Comparison of ENCODE assay signal across 8 mouse cellular contexts in the genomic region with DNA sequence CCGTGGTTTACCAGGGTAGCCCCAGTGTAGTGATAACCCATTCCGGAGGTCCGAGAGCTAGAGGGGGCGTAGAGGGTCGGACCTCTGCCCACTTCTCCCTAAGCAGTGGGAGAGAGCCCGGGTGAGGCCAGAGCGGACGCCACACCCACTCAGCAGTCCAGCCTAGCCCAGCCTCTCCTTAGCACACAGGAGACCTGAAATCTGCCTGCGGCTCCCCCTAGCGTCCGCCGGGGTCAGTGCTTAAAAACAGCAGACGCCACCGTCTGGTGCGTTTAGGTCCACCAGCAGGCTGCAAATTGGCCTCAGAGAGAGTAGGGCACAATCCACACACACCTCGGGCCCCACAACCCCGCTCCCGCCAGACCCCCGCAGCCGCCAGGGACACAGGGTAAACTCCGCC. TPM values are rescaled to one million over a fixed set of nuclear protein-coding genes. Genes with fewer than 3 reads are reported as not detected.
DNase-seq lines count a peak whose midpoint lies in the region; ATAC-seq lines count a peak whose summit lies in the region.

No protein-coding gene starts in this region.

- peak; percentile 88 for DNase-seq in MN1 (ENCODE audit: low spot score)
- peak; percentile 86 for DNase-seq in cerebellum, adult 9-11 months
- peak; percentile 76 to 84 for DNase-seq in frontal cortex, postnatal 10 days (ENCODE audit: low spot score in 2 of 2)
- peak; percentile 84 to 89 for DNase-seq in layer of hippocampus, postnatal 14 days (ENCODE audit: low spot score in 2 of 2)
- peak; percentile 94 for DNase-seq in lung, postnatal 14 days
- DNase-seq in retina, adult 2 months (ENCODE audit: low read depth, low spot score) = peak; percentile 66
- DNase-seq in thymus, postnatal 25 days = peak; percentile 76

- ATAC-seq in hindbrain, embryonic 12.5 days (ENCODE audit: low FRiP score) = peak; percentile 81

- no peaks in the 10 kb centered on the region for H3K36me3 ChIP-seq in hindbrain, embryonic 12.5 days

- H3K4me1 ChIP-seq in hindbrain, embryonic 12.5 days = peaks cover 33% of the 10 kb centered on the region

- 2% methylated on average over 21 of the region's 21 CpGs for WGBS in hindbrain, embryonic 12.5 days

- H3K9ac ChIP-seq in hindbrain, embryonic 12.5 days = peak overlapping the region; percentile 60

- peak overlapping the region; percentile 32 for H3K4me3 ChIP-seq in hindbrain, embryonic 12.5 days

- H3K9me3 ChIP-seq in hindbrain, embryonic 12.5 days (replicated peaks) = no peaks in the 10 kb centered on the region

- H3K27me3 ChIP-seq in hindbrain, embryonic 12.5 days = peaks cover 33% of the 10 kb centered on the region

- peak overlapping the region; percentile 50 for H3K4me2 ChIP-seq in hindbrain, embryonic 12.5 days (replicated peaks)

- H3K27ac ChIP-seq in hindbrain, embryonic 12.5 days = no peak overlapping the region; the same call in 1 of the 2 replicates

RNA-seq across cellular contexts. Expression of a gene that starts 3.5 kb away (rescaled TPM):
- 4.9 and 5.1 TPM in 2 replicates for polyA plus RNA-seq in hindbrain, embryonic 12.5 days (2016; fragmentation: Nextera tagmentation; extraction: Ambion mirVana)
- total RNA-seq in layer of hippocampus, postnatal 14 days (2021) = 1 to 10 TPM; 1.2 to 2.3 TPM

RNA-seq across cellular contexts. Expression of a gene that starts 6.7 kb away (rescaled TPM):
- polyA plus RNA-seq in hindbrain, embryonic 12.5 days (2016; fragmentation: Nextera tagmentation; extraction: Ambion mirVana) = 0.45 and 0.74 TPM in 2 replicates
- 1 to 10 TPM in 1 of 2 experiments, under 1 TPM in 1; 0.62 to 1.8 TPM for total RNA-seq in layer of hippocampus, postnatal 14 days (2021)

RNA-seq across cellular contexts. Expression of a gene that starts 29.0 kb away (rescaled TPM):
- polyA plus RNA-seq in hindbrain, embryonic 12.5 days (2016; fragmentation: Nextera tagmentation; extraction: Ambion mirVana) = 3.7 and 4.1 TPM in 2 replicates
- 1 to 10 TPM in 1 of 2 experiments, under 1 TPM in 1; 0.55 to 1.2 TPM for total RNA-seq in layer of hippocampus, postnatal 14 days (2021)

RNA-seq across cellular contexts. Expression of a gene that starts 35.8 kb away (rescaled TPM):
- polyA plus RNA-seq in hindbrain, embryonic 12.5 days (2016; fragmentation: Nextera tagmentation; extraction: Ambion mirVana) = 43.2 and 44.8 TPM in 2 replicates
- 100 to 1,000 TPM; 117 to 125 TPM for total RNA-seq in layer of hippocampus, postnatal 14 days (2021)
